17 mouse cellular contexts compared by ENCODE assay signal in genomic region chr11:16813298-16813697, GRCm38 (mm10).
A peak's percentile ranks its signal among the peaks of the same experiment; 100 is the strongest.
DNase-seq lines count a peak whose midpoint lies in the region; ATAC-seq and TF ChIP-seq lines count a peak whose summit lies in the region.
"Had no signal": no experiment of that assay in that cellular context is flagged by ENCODE, and none has a peak within 500 bp of the region (broad histone marks: within the 10 kb centered on the region; RNA-seq: fewer than 3 reads in every experiment).

No protein-coding gene starts in this region.

- peaks cover 0 to 17% of the 10 kb centered on the region in 2 experiments; a peak in 2 of 4 replicates for H3K4me1 ChIP-seq in liver, embryonic 14.5 days (replicated peaks; ENCODE audit: control insufficient read depth in 2 of 2, insufficient read depth in 2 of 2, low read length in 1 of 2)
- H3K4me1 ChIP-seq: forebrain, embryonic 13.5 days; hindbrain, embryonic 15.5 days had no signal

- H3K27ac ChIP-seq in liver, embryonic 14.5 days, result no peak overlapping the region
- H3K27ac ChIP-seq: embryonic facial prominence, embryonic 12.5 days; forebrain, embryonic 13.5 days; heart, embryonic 13.5 days; hindbrain, embryonic 15.5 days had no signal

- TF ChIP-seq EP300 in liver, embryonic 14.5 days (IDR thresholded peaks at IDR 0.05; ENCODE audit: low read depth), result peak; percentile 35; the same call in 1 of the 2 replicates

- DNase-seq in MEL-GATA-1-ER (ENCODE audit: extremely low read depth, low read depth), result peak; percentile 47
- peak; percentile 9 for DNase-seq in c-Kit-positive CD71-positive TER-119-positive erythroid progenitor cells, embryonic 14.5 days (ENCODE audit: low spot score)
- DNase-seq in liver, embryonic 14.5 days (ENCODE audit: low read depth in 3 of 3, low spot score in 3 of 3), result no peak
- DNase-seq in left cerebral cortex, adult 9 months (ENCODE audit: low spot score in 2 of 2), result no peak
- DNase-seq: adrenal gland, postnatal 14 days; cerebellum, adult 11 months; cerebellum, adult 8-10 months; cerebellum, postnatal 14 days; forebrain, postnatal 0 days; gastrocnemius, postnatal 25 days; heart, postnatal 36 days had no signal

- H3K4me2 ChIP-seq in liver, embryonic 14.5 days (ENCODE audit: low read depth), result no peak overlapping the region
- H3K4me2 ChIP-seq: embryonic facial prominence, embryonic 12.5 days; forebrain, embryonic 13.5 days; heart, embryonic 13.5 days; hindbrain, embryonic 15.5 days had no signal

- no peaks in the 10 kb centered on the region for H3K27me3 ChIP-seq in liver, embryonic 14.5 days (ENCODE audit: control insufficient read depth, insufficient read depth, low read length)
- H3K27me3 ChIP-seq: embryonic facial prominence, embryonic 12.5 days; forebrain, embryonic 13.5 days; hindbrain, embryonic 15.5 days had no signal

- no peak overlapping the region for H3K9ac ChIP-seq in liver, embryonic 14.5 days (replicated peaks)
- H3K9ac ChIP-seq: embryonic facial prominence, embryonic 12.5 days; forebrain, embryonic 13.5 days; forebrain, postnatal 0 days; heart, embryonic 13.5 days; hindbrain, embryonic 15.5 days had no signal

- no peak overlapping the region for H3K4me3 ChIP-seq in liver, embryonic 14.5 days (ENCODE audit: insufficient read depth in 1 of 2, low read depth in 2 of 2, low read length in 2 of 2)
- H3K4me3 ChIP-seq: embryonic facial prominence, embryonic 12.5 days; forebrain, embryonic 13.5 days; heart, embryonic 13.5 days; hindbrain, embryonic 15.5 days had no signal

- ATAC-seq in liver, embryonic 14.5 days (ENCODE audit: insufficient read depth), result peak; percentile 80; the same call in 1 of the 2 replicates
- no peak for ATAC-seq in erythroblast, adult 5-6 weeks (replicated peaks; ENCODE audit: low FRiP score, poor library complexity, severe bottlenecking)
- no peak for ATAC-seq in erythroid progenitor cell, adult 5-6 weeks (replicated peaks; ENCODE audit: low FRiP score, poor library complexity, severe bottlenecking)
- ATAC-seq: forebrain, embryonic 13.5 days; forebrain, postnatal 0 days had no signal

- TF ChIP-seq CTCF in liver, embryonic 14.5 days (IDR thresholded peaks at IDR 0.05; ENCODE audit: low read depth), result no peak

- H3K36me3 ChIP-seq in liver, embryonic 14.5 days (replicated peaks; ENCODE audit: control insufficient read depth, insufficient read depth, low read depth), result no peaks in the 10 kb centered on the region
- H3K36me3 ChIP-seq: embryonic facial prominence, embryonic 12.5 days; heart, embryonic 13.5 days; hindbrain, embryonic 15.5 days had no signal

- no peaks in the 10 kb centered on the region for H3K9me3 ChIP-seq in liver, embryonic 14.5 days (ENCODE audit: control insufficient read depth, low read length)
- H3K9me3 ChIP-seq: embryonic facial prominence, embryonic 12.5 days; forebrain, embryonic 13.5 days; heart, embryonic 13.5 days; hindbrain, embryonic 15.5 days had no signal

Comparison
In these comparisons a context has a peak if more than half of its experiments do, and no peak if none do; other contexts are left out.
1. DNase-seq: peak in MEL-GATA-1-ER (single experiment) and c-Kit-positive CD71-positive TER-119-positive erythroid progenitor cells, embryonic 14.5 days (single experiment); none in liver, embryonic 14.5 days (0 of 3) and left cerebral cortex, adult 9 months (0 of 2).